Mouse (Mus musculus) midbrain, embryonic 11.5 days (tissue): ENCODE measurements around the gene Rftn1. TPM values are rescaled to one million over a fixed set of nuclear protein-coding genes. Genes with fewer than 3 reads are reported as not detected.
"Not testable (repeated sequence)": the region's sequence is repeated elsewhere in the genome, so short reads cannot be mapped to it uniquely, and the experiment has no call there.

Experiments
- ATAC-seq: fragments of 200-750 bp; cut with Nextera tagmentation; 2 replicates; pipeline ENCODE4 v1.8.0; 2017; ENCODE audit warnings: moderate TSS enrichment, moderate library complexity; ENCODE audit not compliant: low FRiP score
- DNase-seq: peaks from one replicate; pipeline ENCODE4 v3.0.0; 2015; ENCODE audit warnings: low spot score; ENCODE audit errors: missing footprints
- H3K27ac ChIP-seq: fragments of 300-500 bp; sonication (generic); 2 replicates; pipeline ENCODE4 v1.5.1; 2014; ENCODE audit warnings: low read depth, low read length
- H3K27me3 ChIP-seq: fragments of 300-500 bp; sonication (generic); 2 replicates; pipeline ENCODE4 v1.6.1; 2014; ENCODE audit warnings: mild to moderate bottlenecking, low read length, moderate library complexity, mixed read lengths; ENCODE audit not compliant: control insufficient read depth, insufficient read depth
- H3K36me3 ChIP-seq: fragments of 300-500 bp; sonication (generic); 2 replicates; pipeline ENCODE4 v1.6.1; 2014; ENCODE audit warnings: mild to moderate bottlenecking, low read length, moderate library complexity, mixed read lengths; ENCODE audit not compliant: control insufficient read depth, insufficient read depth
- H3K4me1 ChIP-seq: fragments of 300-500 bp; sonication (generic); 2 replicates; pipeline ENCODE4 v1.6.1; 2014; ENCODE audit warnings: low read length; ENCODE audit not compliant: control insufficient read depth, insufficient read depth
- H3K4me2 ChIP-seq: fragments of 300-500 bp; sonication (generic); 2 replicates; pipeline ENCODE4 v1.6.1; 2014; ENCODE audit warnings: mild to moderate bottlenecking, moderate library complexity
- H3K4me3 ChIP-seq: fragments of 300-500 bp; sonication (generic); 2 replicates; pipeline ENCODE4 v1.5.1; 2014; ENCODE audit warnings: low read depth, low read length
- H3K9ac ChIP-seq: fragments of 300-500 bp; sonication (generic); 2 replicates; pipeline ENCODE4 v1.6.1; 2014; ENCODE audit warnings: low read length
- H3K9me3 ChIP-seq: fragments of 300-500 bp; sonication (generic); 2 replicates; pipeline ENCODE4 v1.6.1; 2016; ENCODE audit warnings: low read length; ENCODE audit not compliant: control insufficient read depth
- WGBS: fragments of 180-500 bp; shearing (Covaris S2); extraction: QIAGEN DNeasy Blood & Tissue Kit; methylation state at CpG from one replicate; pipeline ENCODE4 v1.1.7; 2014; 5-methylcytosine and 5-hydroxymethylcytosine counted together
- polyA plus RNA-seq: library from polyadenylated mRNA; unstranded; fragments of >200 nt; fragmentation: Nextera tagmentation; extraction: Ambion mirVana; gene quantifications from 2 replicates; pipeline ENCODE4 v1.2.1, GENCODE M21; 2014

Rftn1 gene
- polyA plus RNA-seq, 1 experiment from 2014 or later: 4.3 TPM

DNA sequence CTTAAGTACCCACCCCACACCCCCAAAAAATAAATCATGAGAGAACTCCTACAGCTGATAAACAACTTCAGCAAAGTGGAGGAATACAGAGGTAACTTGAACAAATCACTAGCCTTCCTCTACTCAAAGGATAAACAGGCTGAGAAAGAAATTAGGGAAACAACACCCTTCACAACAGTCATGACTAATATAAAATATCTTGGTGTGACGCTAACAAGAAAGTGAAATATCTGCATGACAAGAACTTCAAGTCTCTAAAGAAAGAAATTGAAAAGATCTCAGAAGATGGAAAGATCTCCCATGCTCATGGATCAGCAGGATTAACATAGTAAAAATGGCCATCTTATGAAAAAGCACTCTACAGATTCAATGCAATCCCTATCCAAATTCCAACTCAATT, 15.8 kb upstream of the Rftn1 start:
- H3K4me2 ChIP-seq, H3K9ac ChIP-seq, H3K4me3 ChIP-seq, H3K4me1 ChIP-seq, H3K9me3 ChIP-seq, DNase-seq, H3K27ac ChIP-seq, ATAC-seq, H3K36me3 ChIP-seq, H3K27me3 ChIP-seq: not testable (repeated sequence)
- 94% methylated on average over 1 of the region's 1 CpGs for WGBS

- not testable (repeated sequence) for ATAC-seq
Measured at GRCm38 (mm10) chr17:50205840-50206239, 15.4 kb upstream of the Rftn1 start.

DNA sequence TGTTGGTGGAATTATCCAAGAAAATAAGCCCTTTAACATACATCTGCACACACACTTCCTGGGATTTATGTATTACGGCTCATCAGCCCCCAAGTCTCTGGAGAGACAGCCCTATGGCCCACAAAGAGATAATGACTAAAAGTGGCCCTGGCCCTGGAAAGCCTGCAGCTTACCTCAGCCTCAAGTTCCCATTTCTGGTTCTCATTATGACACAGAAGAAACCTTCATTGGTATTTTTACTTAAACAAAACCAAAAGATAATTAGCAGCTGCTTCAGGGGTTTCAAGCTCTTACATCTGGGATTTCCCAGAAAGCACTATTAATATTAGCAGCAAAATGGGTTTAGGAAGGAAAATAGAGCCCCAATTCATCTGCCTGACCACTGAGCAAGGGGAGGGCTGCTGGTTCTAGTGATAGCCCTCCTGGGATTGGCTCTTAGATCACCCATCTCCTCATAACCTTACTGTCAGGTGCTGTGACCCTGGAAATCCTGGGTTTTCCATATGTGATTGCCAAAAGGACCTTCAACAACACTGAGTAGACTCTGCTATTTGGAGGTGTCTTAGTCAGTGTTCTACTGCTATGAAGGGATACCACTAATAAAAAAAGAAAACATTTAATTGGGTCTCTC, 14.8 kb upstream of the Rftn1 start:
- 81% methylated on average over 1 of the region's 1 CpGs for WGBS
- no peak for ATAC-seq
- no peak for DNase-seq
- no peaks in the 10 kb centered on the region for H3K36me3 ChIP-seq
- H3K4me1 ChIP-seq: no peaks in the 10 kb centered on the region
- no peak overlapping the region for H3K9ac ChIP-seq
- no peak overlapping the region for H3K4me3 ChIP-seq
- H3K4me2 ChIP-seq: no peak overlapping the region
- no peaks in the 10 kb centered on the region for H3K9me3 ChIP-seq
- H3K27ac ChIP-seq: no peak overlapping the region
- H3K27me3 ChIP-seq: no peaks in the 10 kb centered on the region

More at GRCm38 (mm10) chr17:50205840-50206239, 15.4 kb upstream of the Rftn1 start:
- not testable (repeated sequence) for H3K4me3 ChIP-seq, H3K9ac ChIP-seq, H3K4me2 ChIP-seq, H3K4me1 ChIP-seq, DNase-seq, H3K27me3 ChIP-seq, H3K9me3 ChIP-seq, H3K36me3 ChIP-seq, H3K27ac ChIP-seq
- WGBS: 84% methylated on average over 2 of the region's 2 CpGs

- 92% methylated on average over 12 of the region's 12 CpGs for WGBS
- ATAC-seq: no peak
- no peak overlapping the region for H3K4me3 ChIP-seq
- H3K27ac ChIP-seq: no peak overlapping the region
- H3K9ac ChIP-seq: no peak overlapping the region
- no peaks in the 10 kb centered on the region for H3K36me3 ChIP-seq
- no peaks in the 10 kb centered on the region for H3K9me3 ChIP-seq
- no peak overlapping the region for H3K4me2 ChIP-seq
- no peak for DNase-seq
- no peaks in the 10 kb centered on the region for H3K27me3 ChIP-seq
- H3K4me1 ChIP-seq: no peaks in the 10 kb centered on the region
Measured at GRCm38 (mm10) chr17:50201828-50202445, 11.5 kb upstream of the Rftn1 start.

DNA sequence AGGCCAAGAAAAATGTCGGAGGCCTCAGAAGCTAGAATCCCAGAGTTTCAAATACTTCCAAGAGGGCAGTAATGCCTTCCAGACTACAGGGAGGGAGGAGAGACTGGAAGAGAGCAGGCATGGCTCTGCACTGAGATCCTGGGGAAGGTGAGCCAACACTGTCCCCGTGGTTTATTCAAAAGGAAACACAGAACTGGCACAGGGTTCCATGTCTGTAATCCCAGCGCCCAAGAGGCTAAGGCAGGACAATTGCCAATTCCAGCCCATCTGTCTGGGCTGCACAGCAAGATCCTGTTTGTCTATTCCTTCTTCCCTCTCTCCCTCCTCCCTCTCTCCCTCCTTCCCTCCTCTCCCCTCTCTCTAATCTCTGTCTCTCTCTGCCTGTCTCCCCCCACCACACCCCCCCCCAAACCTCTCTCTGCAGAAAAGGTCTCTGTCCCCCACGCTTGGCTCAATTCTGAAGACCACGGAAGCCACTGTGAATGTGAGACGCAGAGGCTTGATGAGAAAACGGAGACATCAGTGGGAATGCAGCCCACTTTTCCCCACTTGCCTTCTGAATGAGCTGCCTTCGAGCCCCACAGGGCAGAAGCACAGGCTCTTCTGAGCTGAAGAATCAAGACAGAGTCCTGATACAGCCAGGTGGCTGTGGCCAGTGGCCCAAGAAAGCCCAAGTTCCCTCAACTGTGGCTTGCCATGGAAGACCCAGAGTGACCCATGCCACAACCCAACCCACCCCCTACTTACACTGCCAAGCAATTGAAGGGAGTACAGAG, 8.8 kb upstream of the Rftn1 start:
- Histone ChIP-seq H3K4me2 (no peak overlapping the region), H3K4me1 (no peaks in the 10 kb centered on the region), H3K4me3 (no peak overlapping the region), H3K9ac (no peak overlapping the region), H3K36me3 (no peaks in the 10 kb centered on the region), H3K27ac (no peak overlapping the region), H3K9me3 (no peaks in the 10 kb centered on the region), H3K27me3 (no peaks in the 10 kb centered on the region; the same call in 1 of the 2 replicates)
- 79% methylated on average over 8 of the region's 8 CpGs for WGBS
- ATAC-seq (no peak), DNase-seq (peak; percentile 37)

GRCm38 (mm10) chr17:50197572-50197971, 7.1 kb upstream of the Rftn1 start:
- Histone ChIP-seq H3K4me3 (no peak overlapping the region), H3K27me3 (peaks cover 4% of the 10 kb centered on the region), H3K27ac (no peak overlapping the region), H3K4me2 (no peak overlapping the region), H3K9ac (no peak overlapping the region), H3K4me1 (peaks cover 1% of the 10 kb centered on the region; the same call in 1 of the 2 replicates), H3K36me3 (no peaks in the 10 kb centered on the region), H3K9me3 (no peaks in the 10 kb centered on the region)
- ATAC-seq (no peak), DNase-seq (peak; percentile 31)
- WGBS: 91% methylated on average over 4 of the region's 4 CpGs

GRCm38 (mm10) chr17:50196005-50196672, 5.7 kb upstream of the Rftn1 start:
- no peak for ATAC-seq
- Histone ChIP-seq H3K4me1 (peaks cover 4% of the 10 kb centered on the region; the same call in 1 of the 2 replicates), H3K9ac (no peak overlapping the region), H3K27ac (no peak overlapping the region), H3K4me3 (no peak overlapping the region), H3K27me3 (peaks cover 10% of the 10 kb centered on the region), H3K4me2 (no peak overlapping the region), H3K9me3 (no peaks in the 10 kb centered on the region), H3K36me3 (no peaks in the 10 kb centered on the region)
- 30% methylated on average over 10 of the region's 10 CpGs for WGBS
- no peak for DNase-seq

- H3K9me3 ChIP-seq: no peaks in the 10 kb centered on the region
- WGBS: 91% methylated on average over 7 of the region's 7 CpGs
- peaks cover 4% of the 10 kb centered on the region; the same call in 1 of the 2 replicates for H3K4me1 ChIP-seq
- DNase-seq (peak; percentile 53), ATAC-seq (no peak)
- peaks cover 17% of the 10 kb centered on the region for H3K27me3 ChIP-seq
- H3K36me3 ChIP-seq: no peaks in the 10 kb centered on the region
- H3K27ac ChIP-seq: no peak overlapping the region
- no peak overlapping the region for H3K4me3 ChIP-seq
- no peak overlapping the region for H3K9ac ChIP-seq
- no peak overlapping the region for H3K4me2 ChIP-seq
Measured at GRCm38 (mm10) chr17:50195399-50195798, 4.9 kb upstream of the Rftn1 start.
